Mouse (Mus musculus): ENCODE measurements around the gene Foxp4. TPM values are rescaled to one million over a fixed set of nuclear protein-coding genes. Genes with fewer than 3 reads are reported as not detected.

Gene Foxp4
- polyA plus RNA-seq, 1 experiment from 2014 or later: 14.6 TPM

DNA sequence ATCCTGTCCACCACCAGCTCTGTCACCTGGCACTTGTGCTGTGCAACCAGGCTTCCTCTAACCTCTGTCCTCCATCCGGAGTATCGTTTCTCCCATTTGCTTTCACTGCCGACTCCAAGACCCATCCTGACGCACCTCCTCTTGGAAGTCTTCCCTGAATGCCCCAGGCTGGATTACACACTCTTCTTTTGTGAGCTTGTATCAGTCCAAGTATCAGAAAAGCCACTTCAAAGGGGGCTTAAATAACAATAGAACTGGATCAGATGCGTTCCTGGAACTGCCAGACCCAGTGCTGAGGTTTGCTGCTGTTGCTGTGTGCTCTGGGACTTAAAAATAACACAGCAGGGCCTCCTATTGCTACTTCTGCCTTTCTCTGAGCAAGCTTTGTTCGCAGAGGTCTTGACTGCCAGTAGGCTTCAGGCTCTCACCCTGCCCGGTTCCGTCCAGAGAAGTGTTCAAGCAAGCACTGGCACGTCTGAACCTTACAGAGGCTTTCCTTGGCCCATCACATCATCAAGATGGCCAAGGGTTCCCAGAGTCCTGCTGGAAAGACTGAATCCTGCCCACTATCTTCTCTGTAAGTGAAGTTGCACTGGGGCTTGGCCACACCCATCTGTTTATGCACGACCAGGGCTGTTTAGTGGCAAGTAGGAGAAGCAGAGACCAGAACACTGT lies 13.6 kb upstream of the Foxp4 start:
- H3K4me1 ChIP-seq (replicated peaks; ENCODE audit: control insufficient read depth, insufficient read depth): no peaks in the 10 kb centered on the region
- no peaks in the 10 kb centered on the region for H3K36me3 ChIP-seq (ENCODE audit: control insufficient read depth, insufficient read depth, low read length)
- WGBS: 58% methylated on average over 10 of the region's 10 CpGs
- H3K4me3 ChIP-seq (ENCODE audit: low read depth, low read length): no peak overlapping the region
- H3K27ac ChIP-seq (replicated peaks): no peak overlapping the region
- DNase-seq (ENCODE audit: low spot score) (no peak), ATAC-seq (ENCODE audit: low FRiP score, low TSS enrichment) (no peak)
- TF ChIP-seq EP300 (optimal IDR thresholded peaks at IDR 0.05) (no peak), CTCF (IDR thresholded peaks at IDR 0.05; ENCODE audit: low read depth) (no peak)
- no peak overlapping the region for H3K4me2 ChIP-seq (replicated peaks; ENCODE audit: low read depth)
- no peak overlapping the region for H3K9ac ChIP-seq (ENCODE audit: low read length)
- H3K9me3 ChIP-seq (ENCODE audit: control insufficient read depth, low read length): no peaks in the 10 kb centered on the region
- no peaks in the 10 kb centered on the region for H3K27me3 ChIP-seq (ENCODE audit: control insufficient read depth, insufficient read depth, low read length)

DNA sequence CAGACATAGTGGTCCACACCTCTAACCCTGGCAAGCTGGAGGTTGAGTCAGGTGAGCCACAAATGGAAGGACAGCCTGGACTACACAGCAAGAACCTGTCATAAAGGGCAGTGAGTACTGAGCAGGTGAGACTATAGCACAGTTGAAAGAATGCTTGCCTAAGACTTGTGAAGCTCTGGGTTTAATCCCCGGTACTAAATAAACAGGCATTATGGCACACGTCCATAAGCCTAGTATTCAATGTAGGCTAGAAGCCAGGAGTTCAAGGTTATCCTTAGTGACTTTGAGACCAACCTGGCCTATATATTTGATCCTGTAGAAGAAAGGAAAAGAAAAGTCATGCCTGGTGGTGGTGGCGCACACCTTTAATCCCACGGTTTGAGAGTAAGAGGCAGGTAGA lies 12.1 kb upstream of the Foxp4 start:
- Histone ChIP-seq H3K27me3 (ENCODE audit: control insufficient read depth, insufficient read depth, low read length) (no peaks in the 10 kb centered on the region), H3K4me3 (ENCODE audit: low read depth, low read length) (no peak overlapping the region), H3K27ac (replicated peaks) (no peak overlapping the region), H3K36me3 (ENCODE audit: control insufficient read depth, insufficient read depth, low read length) (no peaks in the 10 kb centered on the region), H3K4me1 (replicated peaks; ENCODE audit: control insufficient read depth, insufficient read depth) (no peaks in the 10 kb centered on the region), H3K9ac (ENCODE audit: low read length) (no peak overlapping the region), H3K9me3 (ENCODE audit: control insufficient read depth, low read length) (no peaks in the 10 kb centered on the region), H3K4me2 (replicated peaks; ENCODE audit: low read depth) (no peak overlapping the region)
- TF ChIP-seq EP300 (optimal IDR thresholded peaks at IDR 0.05): no peak
- no peak for TF ChIP-seq CTCF (IDR thresholded peaks at IDR 0.05; ENCODE audit: low read depth)
- ATAC-seq (ENCODE audit: low FRiP score, low TSS enrichment) (no peak), DNase-seq (ENCODE audit: low spot score) (no peak)
- WGBS: 63% methylated on average over 4 of the region's 4 CpGs

DNA sequence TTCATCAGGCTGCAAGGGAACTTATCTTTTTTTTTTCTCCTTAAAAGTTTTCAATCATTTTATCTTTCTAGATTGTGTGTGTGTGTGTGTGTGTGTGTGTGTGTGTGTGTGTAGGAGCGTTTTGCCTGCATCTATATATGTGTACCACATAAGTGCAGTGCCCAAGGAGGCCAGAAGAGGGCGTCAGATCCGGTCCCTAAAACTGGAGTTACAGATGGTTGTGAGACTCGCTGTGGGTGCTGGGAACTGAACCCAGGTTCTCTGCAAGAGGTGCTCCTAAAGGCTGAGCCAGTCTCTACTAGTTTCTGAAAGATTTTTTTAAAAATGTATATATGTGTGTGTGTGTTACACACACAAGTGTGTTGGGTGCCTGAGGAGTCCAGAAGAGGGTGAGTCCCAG lies 5.0 kb upstream of the Foxp4 start:
- 80% methylated on average over 4 of the region's 4 CpGs for WGBS
- Histone ChIP-seq H3K9me3 (ENCODE audit: control insufficient read depth, low read length) (no peaks in the 10 kb centered on the region), H3K9ac (ENCODE audit: low read length) (no peak overlapping the region), H3K27me3 (ENCODE audit: control insufficient read depth, insufficient read depth, low read length) (no peaks in the 10 kb centered on the region), H3K4me3 (ENCODE audit: low read depth, low read length) (no peak overlapping the region), H3K4me1 (replicated peaks; ENCODE audit: control insufficient read depth, insufficient read depth) (no peaks in the 10 kb centered on the region), H3K4me2 (replicated peaks; ENCODE audit: low read depth) (no peak overlapping the region), H3K27ac (replicated peaks) (no peak overlapping the region), H3K36me3 (ENCODE audit: control insufficient read depth, insufficient read depth, low read length) (no peaks in the 10 kb centered on the region)
- ATAC-seq (ENCODE audit: low FRiP score, low TSS enrichment) (no peak), DNase-seq (ENCODE audit: low spot score) (no peak)
- TF ChIP-seq CTCF (IDR thresholded peaks at IDR 0.05; ENCODE audit: low read depth): peak; percentile 25; the same call in 1 of the 2 replicates
- TF ChIP-seq EP300 (optimal IDR thresholded peaks at IDR 0.05): no peak

DNA sequence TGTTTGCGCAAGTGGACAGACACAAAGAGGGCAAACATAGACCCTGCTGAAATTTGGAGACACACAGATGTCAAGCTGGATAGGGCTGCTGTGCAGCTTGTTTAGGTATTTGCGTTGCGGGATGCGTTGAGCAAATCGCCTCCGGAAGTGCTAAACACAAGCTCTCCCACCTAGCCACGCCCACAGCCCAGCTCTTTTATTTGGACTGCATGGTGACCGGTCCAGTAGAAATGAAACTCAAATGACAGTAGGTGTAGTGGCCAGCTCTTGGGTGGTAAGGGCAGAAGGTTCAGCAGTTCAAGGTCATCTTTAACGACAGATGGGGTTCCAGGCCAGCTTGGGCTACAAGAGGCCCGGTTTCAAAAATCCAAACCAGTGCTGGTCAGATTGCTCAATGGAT lies 1.5 kb upstream of the Foxp4 start:
- Histone ChIP-seq H3K27ac (replicated peaks) (no peak overlapping the region), H3K4me3 (ENCODE audit: low read depth, low read length) (no peak overlapping the region), H3K27me3 (ENCODE audit: control insufficient read depth, insufficient read depth, low read length) (no peaks in the 10 kb centered on the region), H3K4me1 (replicated peaks; ENCODE audit: control insufficient read depth, insufficient read depth) (0 out of 2 replicates have a peak, but pooled peaks cover 3% of the 10 kb centered on the region), H3K36me3 (ENCODE audit: control insufficient read depth, insufficient read depth, low read length) (no peaks in the 10 kb centered on the region), H3K4me2 (replicated peaks; ENCODE audit: low read depth) (peak overlapping the region; percentile 90; the same call in 1 of the 2 replicates), H3K9me3 (ENCODE audit: control insufficient read depth, low read length) (no peaks in the 10 kb centered on the region), H3K9ac (ENCODE audit: low read length) (no peak overlapping the region)
- DNase-seq (ENCODE audit: low spot score) (peak; percentile 68), ATAC-seq (ENCODE audit: low FRiP score, low TSS enrichment) (no peak)
- 43% methylated on average over 10 of the region's 10 CpGs for WGBS
- no peak for TF ChIP-seq CTCF (IDR thresholded peaks at IDR 0.05; ENCODE audit: low read depth)
- TF ChIP-seq EP300 (optimal IDR thresholded peaks at IDR 0.05): no peak

DNA sequence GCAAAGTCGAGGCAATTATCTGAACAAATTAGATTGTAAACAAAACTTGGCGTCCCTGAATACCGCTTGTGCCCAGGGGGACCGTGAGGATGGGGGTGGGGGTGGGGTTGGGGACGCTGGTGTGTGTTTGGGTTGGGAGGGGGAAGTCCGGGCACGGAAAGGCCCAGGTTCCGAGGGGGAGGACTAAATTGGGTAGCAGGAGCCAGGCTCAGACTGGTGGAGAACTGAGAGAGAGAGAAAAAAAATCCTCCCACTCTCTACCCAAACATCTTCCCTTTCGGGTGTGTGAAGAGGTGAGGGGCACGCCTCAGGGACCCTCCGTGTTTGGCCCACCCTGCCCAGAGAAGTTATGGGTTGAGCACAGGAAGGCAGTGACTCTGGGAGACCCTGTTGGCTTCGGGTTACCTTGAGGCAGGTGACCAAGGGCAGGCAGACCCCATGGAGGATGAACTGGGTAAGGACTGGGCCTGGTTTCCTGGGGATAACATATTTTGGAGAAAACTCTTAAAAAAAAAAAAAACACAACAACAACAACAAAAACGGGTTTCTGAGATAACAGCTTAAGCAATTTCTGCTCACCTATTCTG lies 988 bp upstream of the Foxp4 start:
- ATAC-seq (ENCODE audit: low FRiP score, low TSS enrichment) (no peak), DNase-seq (ENCODE audit: low spot score) (no peak)
- H3K4me3 ChIP-seq (ENCODE audit: low read depth, low read length): peak overlapping the region; percentile 96
- peak overlapping the region; percentile 92 for H3K9ac ChIP-seq (ENCODE audit: low read length)
- WGBS: 5% methylated on average over 13 of the region's 13 CpGs
- no peaks in the 10 kb centered on the region for H3K36me3 ChIP-seq (ENCODE audit: control insufficient read depth, insufficient read depth, low read length)
- 0 out of 2 replicates have a peak, but pooled peaks cover 3% of the 10 kb centered on the region for H3K4me1 ChIP-seq (replicated peaks; ENCODE audit: control insufficient read depth, insufficient read depth)
- no peaks in the 10 kb centered on the region for H3K9me3 ChIP-seq (ENCODE audit: control insufficient read depth, low read length)
- TF ChIP-seq EP300 (optimal IDR thresholded peaks at IDR 0.05) (no peak), CTCF (IDR thresholded peaks at IDR 0.05; ENCODE audit: low read depth) (no peak)
- no peaks in the 10 kb centered on the region for H3K27me3 ChIP-seq (ENCODE audit: control insufficient read depth, insufficient read depth, low read length)
- H3K27ac ChIP-seq (replicated peaks): peak overlapping the region; percentile 97
- peak overlapping the region; percentile 90 for H3K4me2 ChIP-seq (replicated peaks; ENCODE audit: low read depth)
